20 mouse cellular contexts compared by ENCODE assay signal in the genomic region with DNA sequence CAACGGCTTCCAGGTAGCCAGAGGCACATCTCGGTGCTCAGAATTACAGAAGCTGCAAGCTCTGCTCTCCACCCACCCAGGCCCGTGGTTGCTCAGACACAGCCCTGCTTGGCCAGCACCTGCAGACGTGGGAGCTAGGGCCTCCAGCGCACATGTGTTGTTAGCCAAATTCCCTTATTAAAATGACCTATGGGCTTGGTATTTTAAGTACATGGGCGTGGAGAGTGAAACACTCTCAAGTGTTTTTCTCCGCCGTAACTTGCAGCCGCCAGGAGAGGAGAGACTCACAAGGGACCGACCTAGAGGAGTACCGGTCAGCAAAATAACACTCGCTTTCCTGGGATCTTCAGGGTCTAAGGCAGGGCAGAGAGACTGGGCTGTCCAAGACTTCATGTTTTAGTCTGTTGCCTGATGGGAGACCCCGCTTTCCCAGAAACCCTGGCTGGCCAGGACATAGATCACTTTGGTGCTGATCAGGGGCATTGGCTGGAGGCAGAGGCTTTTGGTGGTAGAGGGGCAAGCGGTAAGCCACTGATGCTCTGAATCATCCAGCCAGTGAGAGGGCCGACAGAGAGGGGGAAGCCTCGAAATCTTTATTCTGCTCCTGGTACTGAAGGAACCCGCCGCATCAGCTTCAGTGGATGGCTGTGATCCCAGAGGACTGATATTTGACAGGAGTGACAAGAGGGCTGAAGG.
DNase-seq lines count a peak whose midpoint lies in the region; ATAC-seq and TF ChIP-seq lines count a peak whose summit lies in the region.
"Had no signal": no experiment of that assay in that cellular context is flagged by ENCODE, and none has a peak within 500 bp of the region (broad histone marks: within the 10 kb centered on the region; RNA-seq: fewer than 3 reads in every experiment).

No protein-coding gene starts in this region.

- dilution Hi-C loops in CH12.LX (cut with MboI; ENCODE audit: extremely low pct_ligation_motif_present, extremely low pct_unique_long_range_greater_than_20kb, low sequenced_read_pairs): no loop called here

- WGBS in limb, embryonic 11.5 days: 67% methylated on average over 18 of the region's 18 CpGs
- 55% methylated on average over 18 of the region's 18 CpGs for WGBS in lung, postnatal 0 days

- H3K4me2 ChIP-seq in CH12.LX (ENCODE audit: insufficient read depth, low read depth, poor library complexity, severe bottlenecking): peak overlapping the region; percentile 90
- H3K4me2 ChIP-seq in limb, embryonic 11.5 days (ENCODE audit: low read depth, severe bottlenecking): no peak overlapping the region
- peak overlapping the region; percentile 29; the same call in 1 of the 2 replicates for H3K4me2 ChIP-seq in lung, postnatal 0 days (replicated peaks; ENCODE audit: low read depth, low read length)
- H3K4me2 ChIP-seq: embryonic facial prominence, embryonic 15.5 days; forebrain, embryonic 13.5 days; heart, embryonic 11.5 days; liver, embryonic 12.5 days; midbrain, embryonic 11.5 days; neural tube, embryonic 12.5 days had no signal

- H3K9ac ChIP-seq in CH12.LX (ENCODE audit: insufficient read depth, low read depth): peak overlapping the region; percentile 62
- H3K9ac ChIP-seq in limb, embryonic 11.5 days (ENCODE audit: low read length): 0 out of 2 replicates have a peak overlapping the region, but pooled peaks have one; percentile 17
- H3K9ac ChIP-seq in lung, postnatal 0 days (replicated peaks; ENCODE audit: low read depth): no peak overlapping the region; the same call in 1 of the 2 replicates
- H3K9ac ChIP-seq: embryonic facial prominence, embryonic 15.5 days; forebrain, embryonic 13.5 days; liver, embryonic 12.5 days; neural tube, embryonic 12.5 days had no signal

- no peaks in the 10 kb centered on the region for H3K79me2 ChIP-seq in CH12.LX (replicated peaks; ENCODE audit: control insufficient read depth, extremely low read depth, insufficient read depth, poor library complexity, severe bottlenecking)

- peaks cover 28 to 81% of the 10 kb centered on the region in 2 experiments for H3K4me1 ChIP-seq in CH12.LX (ENCODE audit: control insufficient read depth in 1 of 2, insufficient read depth in 2 of 2)
- 0 out of 2 replicates have a peak, but pooled peaks cover 8% of the 10 kb centered on the region for H3K4me1 ChIP-seq in limb, embryonic 11.5 days (ENCODE audit: control insufficient read depth, insufficient read depth, low read length)
- peaks cover 17% of the 10 kb centered on the region; the same call in 1 of the 2 replicates for H3K4me1 ChIP-seq in lung, postnatal 0 days (ENCODE audit: insufficient read depth, low read depth, low read length)
- H3K4me1 ChIP-seq: forebrain, embryonic 13.5 days; liver, embryonic 12.5 days had no signal

- H3K9me3 ChIP-seq in CH12.LX (replicated peaks; ENCODE audit: low read length): no peaks in the 10 kb centered on the region
- no peaks in the 10 kb centered on the region for H3K9me3 ChIP-seq in limb, embryonic 11.5 days (ENCODE audit: control insufficient read depth, low read length)
- H3K9me3 ChIP-seq in lung, postnatal 0 days (ENCODE audit: low read length): no peaks in the 10 kb centered on the region
- H3K9me3 ChIP-seq: embryonic facial prominence, embryonic 15.5 days; forebrain, embryonic 13.5 days; liver, embryonic 12.5 days; neural tube, embryonic 12.5 days had no signal

- TF ChIP-seq CTCF in CH12.LX (conservative IDR thresholded peaks at IDR 0.05 in 1 of 2, IDR thresholded peaks at IDR 0.05 in 1 of 2; ENCODE audit: low read depth in 2 of 2, low read length in 2 of 2): no peak
- TF ChIP-seq CTCF in lung, postnatal 0 days (IDR thresholded peaks at IDR 0.05): no peak; the same call in 1 of the 2 replicates

- peak; percentile 1; the same call in 1 of the 2 replicates for TF ChIP-seq RAD21 in CH12.LX (IDR thresholded peaks at IDR 0.05; ENCODE audit: low read depth, low read length)

- in situ Hi-C loops in CH12.LX (cut with MboI; ENCODE audit: low pct_ligation_motif_present, low pct_unique_long_range_greater_than_20kb, low sequenced_read_pairs): no loop called here

- TF ChIP-seq EP300 in CH12.LX (IDR thresholded peaks at IDR 0.05; ENCODE audit: low read length): peak; percentile 48
- peak; percentile 96 for TF ChIP-seq EP300 in lung, postnatal 0 days (IDR thresholded peaks at IDR 0.05)

- peak overlapping the region; percentile 95 for H3K27ac ChIP-seq in CH12.LX (ENCODE audit: insufficient read depth, low read depth)
- no peak overlapping the region for H3K27ac ChIP-seq in limb, embryonic 11.5 days (replicated peaks; ENCODE audit: low read depth, low read length)
- H3K27ac ChIP-seq in lung, postnatal 0 days (ENCODE audit: low read length): peak overlapping the region; percentile 93
- H3K27ac ChIP-seq: embryonic facial prominence, embryonic 15.5 days; forebrain, embryonic 13.5 days; liver, embryonic 12.5 days; neural tube, embryonic 12.5 days had no signal

- DNase-seq in CH12.LX (ENCODE audit: extremely low read depth) (peak; percentile 69), ZHBTc4 (ENCODE audit: low read depth, low spot score) (peak; percentile 23)
- peak; percentile 41 for DNase-seq in limb, embryonic 11.5 days (ENCODE audit: low spot score)
- DNase-seq in lung, postnatal 0 days (ENCODE audit: low spot score): peak; percentile 92
- no peak for DNase-seq in frontal cortex, postnatal 36 days (ENCODE audit: low spot score in 2 of 2)
- DNase-seq in thymus, postnatal 0 days (ENCODE audit: low spot score): no peak
- DNase-seq in cerebellum, adult 11-12 months: no peak
- DNase-seq: adrenal gland, adult 8-10 months; cerebellum, postnatal 10 days; gastrocnemius, postnatal 25 days; layer of hippocampus, postnatal 36 days; thymus, postnatal 36 days had no signal

- H3K27me3 ChIP-seq in CH12.LX (replicated peaks): no peaks in the 10 kb centered on the region
- no peaks in the 10 kb centered on the region for H3K27me3 ChIP-seq in limb, embryonic 11.5 days (ENCODE audit: control insufficient read depth, insufficient read depth, low read length)
- no peaks in the 10 kb centered on the region for H3K27me3 ChIP-seq in lung, postnatal 0 days (replicated peaks; ENCODE audit: insufficient read depth, low read length)
- H3K27me3 ChIP-seq: embryonic facial prominence, embryonic 15.5 days; forebrain, embryonic 13.5 days; liver, embryonic 12.5 days; neural tube, embryonic 12.5 days had no signal

- peak overlapping the region in 2 of 3 experiments; percentile 34 to 46 for H3K4me3 ChIP-seq in CH12.LX (replicated peaks in 1 of 3; ENCODE audit: low read depth in 2 of 3, low read length in 2 of 3, poor library complexity in 1 of 3)
- no peak overlapping the region for H3K4me3 ChIP-seq in limb, embryonic 11.5 days (ENCODE audit: low read depth, low read length)
- no peak overlapping the region for H3K4me3 ChIP-seq in lung, postnatal 0 days (ENCODE audit: low read depth, low read length)
- H3K4me3 ChIP-seq: embryonic facial prominence, embryonic 15.5 days; forebrain, embryonic 13.5 days; liver, embryonic 12.5 days; neural tube, embryonic 12.5 days had no signal

- H3K36me3 ChIP-seq in CH12.LX (replicated peaks in 1 of 2; ENCODE audit: control insufficient read depth in 1 of 2, insufficient read depth in 1 of 2, low read length in 1 of 2): peaks cover 2 to 54% of the 10 kb centered on the region in 2 experiments
- no peaks in the 10 kb centered on the region for H3K36me3 ChIP-seq in limb, embryonic 11.5 days (ENCODE audit: control insufficient read depth, insufficient read depth, low read length)
- H3K36me3 ChIP-seq in lung, postnatal 0 days (ENCODE audit: insufficient read depth, low read length): no peaks in the 10 kb centered on the region
- H3K36me3 ChIP-seq: neural tube, embryonic 12.5 days had no signal

- TF ChIP-seq POLR2A in CH12.LX (IDR thresholded peaks at IDR 0.05; ENCODE audit: low read depth, low read length): peak; percentile 76

- ATAC-seq in limb, embryonic 11.5 days (ENCODE audit: insufficient number of reproducible peaks, low FRiP score, low TSS enrichment, low read depth): no peak
- ATAC-seq in lung, postnatal 0 days: peak; percentile 93
- ATAC-seq: forebrain, embryonic 13.5 days; hindbrain, embryonic 16.5 days; intestine, embryonic 16.5 days; liver, embryonic 12.5 days had no signal

TF ChIP-seq in CH12.LX, 34 proteins besides CTCF, POLR2A, EP300 and RAD21 (continues in another document):
- TF ChIP-seq JUND (conservative IDR thresholded peaks at IDR 0.05; ENCODE audit: low read depth, low read length) (no peak), CHD2 (IDR thresholded peaks at IDR 0.05; ENCODE audit: low read length) (no peak), JUN (IDR thresholded peaks at IDR 0.05; ENCODE audit: insufficient read depth, low read depth, low read length) (no peak), PAX5 (IDR thresholded peaks at IDR 0.05; ENCODE audit: low read length) (no peak), ZKSCAN1 (IDR thresholded peaks at IDR 0.05; ENCODE audit: borderline replicate concordance, low read depth, low read length) (no peak), HCFC1 (IDR thresholded peaks at IDR 0.05; ENCODE audit: low read depth, low read length) (no peak), NRF1 (IDR thresholded peaks at IDR 0.05; ENCODE audit: low read depth, low read length) (no peak), ZMIZ1 (IDR thresholded peaks at IDR 0.05; ENCODE audit: low read depth, low read length) (peak; percentile 68), MAX (IDR thresholded peaks at IDR 0.05; ENCODE audit: low read length) (peak; percentile 82), TCF12 (IDR thresholded peaks at IDR 0.05; ENCODE audit: low read depth, low read length) (peak; percentile 88), NELFE (IDR thresholded peaks at IDR 0.05; ENCODE audit: low read depth, low read length) (peak; percentile 43; the same call in 1 of the 2 replicates), KAT2A (IDR thresholded peaks at IDR 0.05; ENCODE audit: insufficient replicate concordance, low read length) (no peak), USF1 (IDR thresholded peaks at IDR 0.05; ENCODE audit: low read depth, low read length) (no peak), UBTF (IDR thresholded peaks at IDR 0.05; ENCODE audit: low read depth, low read length) (no peak), SIN3A (IDR thresholded peaks at IDR 0.05; ENCODE audit: low read length) (peak; percentile 69), SMC3 (IDR thresholded peaks at IDR 0.05; ENCODE audit: low read depth, low read length) (no peak), MEF2A (IDR thresholded peaks at IDR 0.05; ENCODE audit: borderline replicate concordance, low read depth, low read length) (peak; percentile 76; the same call in 1 of the 2 replicates), BHLHE40 (IDR thresholded peaks at IDR 0.05; ENCODE audit: low read depth, low read length) (peak; percentile 89), POLR2AphosphoS2 (IDR thresholded peaks at IDR 0.05; ENCODE audit: low read depth, low read length) (no peak), GABPA (IDR thresholded peaks at IDR 0.05; ENCODE audit: insufficient replicate concordance, low read depth, low read length) (no peak), MAZ (IDR thresholded peaks at IDR 0.05; ENCODE audit: low read depth, low read length) (0 out of 2 replicates have a peak, but pooled peaks have one; percentile 10), TBP (conservative IDR thresholded peaks at IDR 0.05; ENCODE audit: low read depth, low read length) (peak; percentile 77)

Comparison
In these comparisons a context has a peak if more than half of its experiments do, and no peak if none do; other contexts are left out.
1. DNase-seq: peak in CH12.LX (single experiment), ZHBTc4 (single experiment), limb, embryonic 11.5 days (single experiment) and lung, postnatal 0 days (single experiment); none in frontal cortex, postnatal 36 days (0 of 2), thymus, postnatal 0 days (single experiment) and cerebellum, adult 11-12 months (single experiment).
2. H3K4me3 ChIP-seq: peak in CH12.LX (2 of 3); none in limb, embryonic 11.5 days (single experiment) and lung, postnatal 0 days (single experiment).